Comparison of ENCODE assay signal across 22 mouse cellular contexts in genomic region chr1:134570631-134571030, GRCm38 (mm10). TPM values are rescaled to one million over a fixed set of nuclear protein-coding genes. Genes with fewer than 3 reads are reported as not detected.
"Had no signal": no experiment of that assay in that cellular context is flagged by ENCODE, and none has a peak within 500 bp of the region (broad histone marks: within the 10 kb centered on the region; RNA-seq: fewer than 3 reads in every experiment).

No protein-coding gene starts in this region.

- H3K9me3 ChIP-seq: lung, embryonic 15.5 days; megakaryocyte, embryonic 14.5 days; midbrain, embryonic 13.5 days; midbrain, embryonic 15.5 days; neural tube, embryonic 12.5 days; stomach, embryonic 15.5 days had no signal

- DNase-seq: lung, adult 2 months; lung, postnatal 14 days; lung, postnatal 36 days; right cerebral cortex, postnatal 14 days; thymus, adult 2 months; thymus, postnatal 25 days had no signal

- ATAC-seq: lung, postnatal 0 days; midbrain, embryonic 13.5 days; midbrain, embryonic 15.5 days had no signal

- H3K4me2 ChIP-seq: lung, embryonic 15.5 days; midbrain, embryonic 11.5 days; midbrain, embryonic 13.5 days; midbrain, embryonic 15.5 days; neural tube, embryonic 12.5 days; stomach, embryonic 15.5 days had no signal

- H3K4me3 ChIP-seq: lung, embryonic 15.5 days; midbrain, embryonic 13.5 days; midbrain, embryonic 15.5 days; neural tube, embryonic 12.5 days; stomach, embryonic 15.5 days had no signal

- H3K27ac ChIP-seq: lung, embryonic 15.5 days; macrophage; midbrain, embryonic 13.5 days; midbrain, embryonic 15.5 days; neural tube, embryonic 12.5 days; stomach, embryonic 15.5 days; stomach, postnatal 0 days had no signal

- H3K9ac ChIP-seq: lung, embryonic 15.5 days; midbrain, embryonic 13.5 days; midbrain, embryonic 15.5 days; neural tube, embryonic 12.5 days; stomach, embryonic 15.5 days had no signal

- H3K36me3 ChIP-seq: lung, embryonic 15.5 days; midbrain, embryonic 13.5 days; midbrain, embryonic 15.5 days; neural tube, embryonic 12.5 days; stomach, embryonic 15.5 days had no signal

- H3K4me1 ChIP-seq: stomach, embryonic 15.5 days had no signal

- H3K27me3 ChIP-seq: lung, embryonic 15.5 days; megakaryocyte, embryonic 14.5 days; midbrain, embryonic 13.5 days; midbrain, embryonic 15.5 days; neural tube, embryonic 12.5 days; stomach, embryonic 15.5 days had no signal

RNA-seq across cellular contexts. Expression of gene Mgat4e, which starts 21.1 kb away (rescaled TPM):
- total RNA-seq: megakaryocyte progenitor cell, adult 5-6 weeks; midbrain, postnatal 0 days; monocyte, adult 5-6 weeks; neutrophil, adult 5-6 weeks had no signal
- polyA plus RNA-seq: lung, adult 2 months; lung, embryonic 15.5 days; lung, postnatal 0 days; macrophage; midbrain, embryonic 11.5 days; midbrain, embryonic 13.5 days; midbrain, embryonic 15.5 days; midbrain, postnatal 0 days; neural tube, embryonic 12.5 days; neural tube, embryonic 14.5 days; spleen, adult 2 months; stomach, embryonic 15.5 days; stomach, postnatal 0 days; thymus, adult 2 months had no signal
